Mouse (Mus musculus) spleen, adult 2 months (tissue): ENCODE results near the gene Plxna1. TPM values are rescaled to one million over a fixed set of nuclear protein-coding genes. Genes with fewer than 3 reads are reported as not detected.

Experiments used
- DNase-seq, 2 experiments: peaks; one replicate each; pipeline versions ENCODE4 v3.0.0 to v3.0.0-alpha.2; 2012 to 2021; ENCODE audit warnings: low spot score in 2 of 2, low read depth in 1 of 2
- H3K27ac ChIP-seq: fragments of 200-500 bp; 2 replicates; pipeline ENCODE4 v1.5.1; 2012; ENCODE audit warnings: low read length, inconsistent platforms; ENCODE audit not compliant: insufficient read depth
- H3K27me3 ChIP-seq: fragments of 200-500 bp; 2 replicates; pipeline ENCODE4 v1.6.1; 2012; ENCODE audit warnings: mild to moderate bottlenecking, moderate library complexity, low read length, inconsistent platforms; ENCODE audit not compliant: control insufficient read depth, insufficient read depth
- H3K36me3 ChIP-seq: fragments of 200-500 bp; 2 replicates; pipeline ENCODE4 v1.6.1; 2012; ENCODE audit warnings: mild to moderate bottlenecking, low read length, inconsistent platforms; ENCODE audit not compliant: control insufficient read depth, insufficient read depth
- H3K4me1 ChIP-seq: fragments of 200-500 bp; 2 replicates; pipeline ENCODE4 v1.6.1; 2011; ENCODE audit warnings: inconsistent platforms; ENCODE audit not compliant: control insufficient read depth, insufficient read depth, insufficient read length
- H3K4me3 ChIP-seq: fragments of 200-500 bp; 2 replicates; pipeline ENCODE4 v1.5.1; 2011; ENCODE audit warnings: mild to moderate bottlenecking, inconsistent platforms; ENCODE audit not compliant: insufficient read depth, insufficient read length; ENCODE audit errors: extremely low read depth
- CTCF ChIP-seq: fragments of 200-500 bp; IDR thresholded peaks from 2 replicates; pipeline ENCODE4 v1.5.1; 2011; ENCODE audit warnings: mild to moderate bottlenecking, inconsistent platforms; ENCODE audit not compliant: insufficient read depth, insufficient read length, insufficient replicate concordance; ENCODE audit errors: extremely low read depth
- POLR2A ChIP-seq: fragments of 200-500 bp; IDR thresholded peaks from 2 replicates; pipeline ENCODE4 v1.6.1; 2011; ENCODE audit warnings: low read depth, low read length, inconsistent platforms
- WGBS: fragments of 180-500 bp; shearing (Covaris S2); methylation state at CpG from one replicate; pipeline ENCODE4 v1.1.7; 2018; 5-methylcytosine and 5-hydroxymethylcytosine counted together
- polyA plus RNA-seq: library from polyadenylated mRNA; depleted of rRNA; stranded (reverse); fragments of >200 nt; gene quantifications from 2 replicates; pipeline ENCODE4 v1.2.3, GENCODE M21; 2012

Gene Plxna1
- polyA plus RNA-seq, 1 experiment: 27.2 TPM

DNA sequence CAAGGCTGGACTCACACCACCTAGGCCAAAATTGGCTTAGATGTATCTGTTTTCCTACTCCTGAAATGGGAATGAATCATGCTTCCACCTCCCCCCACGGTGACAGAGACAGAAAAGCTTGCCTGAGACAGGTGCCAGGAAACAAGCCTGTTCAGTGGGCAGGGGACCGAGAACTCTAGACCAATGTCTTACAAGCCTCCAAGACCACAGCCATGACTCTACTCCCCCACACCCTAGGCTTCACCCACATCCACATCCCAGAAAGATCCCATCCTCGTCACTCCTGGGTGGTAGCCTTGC lies 17.0 kb downstream of the Plxna1 start:
- no peak for DNase-seq
- TF ChIP-seq POLR2A (no peak), CTCF (no peak)
- WGBS: 64% methylated on average over 3 of the region's 3 CpGs
- no peak overlapping the region for H3K4me3 ChIP-seq
- H3K27ac ChIP-seq: no peak overlapping the region
- H3K27me3 ChIP-seq: no peaks in the 10 kb centered on the region
- no peaks in the 10 kb centered on the region for H3K36me3 ChIP-seq
- peaks cover 2% of the 10 kb centered on the region; the same call in 1 of the 2 replicates for H3K4me1 ChIP-seq

DNA sequence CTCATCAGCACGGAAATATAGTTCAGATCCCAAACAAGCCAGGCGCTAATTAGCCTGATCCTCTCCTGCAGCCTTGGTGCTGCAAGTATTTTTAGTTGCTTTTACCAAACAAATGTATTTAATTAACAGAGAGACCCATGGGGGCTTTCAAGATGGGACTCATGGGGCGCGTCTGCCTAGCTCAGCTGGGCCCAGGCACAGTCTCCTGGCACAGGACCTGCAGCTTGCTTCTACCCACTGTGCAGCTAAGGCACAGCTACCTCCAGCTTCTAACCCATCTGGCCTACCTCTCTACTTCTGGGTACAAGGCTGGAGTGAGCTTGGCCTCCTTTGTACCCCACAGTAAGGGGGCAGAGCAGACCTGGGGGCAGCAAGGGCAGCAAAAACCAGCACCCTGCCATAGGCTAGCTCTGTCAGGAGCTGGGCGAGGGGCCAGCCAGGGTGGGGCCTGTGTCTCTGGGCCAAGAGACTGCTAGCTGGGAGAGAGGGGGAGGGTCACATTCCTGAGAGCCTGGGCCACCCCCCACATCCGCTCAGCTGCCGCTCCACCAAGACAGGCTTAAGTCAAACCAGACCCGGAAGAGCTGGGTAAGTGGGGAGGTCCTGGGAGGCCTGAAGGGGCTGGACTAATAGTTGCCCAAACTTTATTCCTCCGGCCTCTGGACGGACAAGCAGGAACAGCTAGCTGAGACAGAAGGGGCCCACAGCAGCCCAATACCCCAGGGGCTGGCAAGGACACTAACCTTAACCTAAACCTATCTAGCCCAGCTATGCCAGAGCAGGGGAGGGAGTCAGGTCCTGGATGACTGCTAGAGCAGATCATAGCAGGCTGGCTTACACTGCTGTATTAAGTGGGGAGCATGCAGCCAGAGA lies 17.6 kb downstream of the Plxna1 start:
- no peak overlapping the region for H3K4me3 ChIP-seq
- peak in 1 of 2 experiments; percentile 54 for DNase-seq
- 70% methylated on average over 10 of the region's 10 CpGs for WGBS
- peaks cover 2% of the 10 kb centered on the region; the same call in 1 of the 2 replicates for H3K4me1 ChIP-seq
- H3K27me3 ChIP-seq: no peaks in the 10 kb centered on the region
- no peaks in the 10 kb centered on the region for H3K36me3 ChIP-seq
- H3K27ac ChIP-seq: 0 out of 2 replicates have a peak overlapping the region, but pooled peaks have one; percentile 20
- TF ChIP-seq POLR2A: no peak
- no peak for TF ChIP-seq CTCF

DNA sequence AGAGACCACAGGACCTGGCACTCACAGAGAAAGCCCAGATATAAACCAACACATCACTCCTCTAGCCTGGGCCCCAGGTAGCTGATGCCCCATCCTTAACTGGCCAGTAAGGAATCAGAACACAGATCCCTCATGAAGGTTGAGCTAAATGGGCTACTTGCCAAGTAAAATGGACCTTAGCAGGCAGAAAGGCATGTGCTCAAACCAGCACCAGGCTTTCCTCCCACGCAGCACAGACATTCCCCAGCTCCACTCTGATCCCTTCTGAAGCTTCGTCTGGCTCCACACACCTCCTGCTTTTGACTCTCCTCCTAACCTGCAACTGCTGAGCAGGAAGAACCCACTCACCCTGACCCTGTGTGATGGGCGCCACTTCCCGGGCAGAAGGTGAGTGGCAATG lies 20.4 kb downstream of the Plxna1 start:
- no peak overlapping the region for H3K27ac ChIP-seq
- no peaks in the 10 kb centered on the region for H3K36me3 ChIP-seq
- 94% methylated on average over 4 of the region's 4 CpGs for WGBS
- TF ChIP-seq POLR2A (no peak), CTCF (no peak)
- H3K4me3 ChIP-seq: no peak overlapping the region
- peaks cover 4% of the 10 kb centered on the region; the same call in 1 of the 2 replicates for H3K4me1 ChIP-seq
- H3K27me3 ChIP-seq: no peaks in the 10 kb centered on the region
- DNase-seq: no peak

DNA sequence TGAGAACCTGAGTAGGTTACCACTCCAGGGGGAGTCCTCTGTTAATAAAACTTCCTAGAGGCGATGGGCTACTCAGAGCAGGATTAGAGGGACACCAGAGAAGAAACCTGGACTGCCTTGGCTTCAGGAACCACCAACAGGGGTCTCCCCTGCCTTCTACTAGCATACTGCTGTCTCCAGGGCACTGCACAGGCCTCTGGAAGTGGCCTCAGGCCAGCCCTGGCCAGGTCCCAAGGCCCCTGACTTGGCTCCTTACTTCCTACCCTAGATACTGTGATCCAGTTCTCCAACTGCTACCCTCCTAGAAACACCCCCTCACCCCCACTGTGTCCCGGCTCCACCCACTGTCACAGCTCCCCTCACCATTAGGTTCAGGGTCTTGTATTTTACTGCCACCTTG lies 23.0 kb downstream of the Plxna1 start:
- TF ChIP-seq POLR2A (no peak), CTCF (no peak)
- Histone ChIP-seq H3K27ac (no peak overlapping the region), H3K4me3 (no peak overlapping the region), H3K27me3 (no peaks in the 10 kb centered on the region), H3K4me1 (peaks cover 7% of the 10 kb centered on the region; the same call in 1 of the 2 replicates), H3K36me3 (no peaks in the 10 kb centered on the region)
- DNase-seq: no peak
- 89% methylated on average over 2 of the region's 2 CpGs for WGBS

DNA sequence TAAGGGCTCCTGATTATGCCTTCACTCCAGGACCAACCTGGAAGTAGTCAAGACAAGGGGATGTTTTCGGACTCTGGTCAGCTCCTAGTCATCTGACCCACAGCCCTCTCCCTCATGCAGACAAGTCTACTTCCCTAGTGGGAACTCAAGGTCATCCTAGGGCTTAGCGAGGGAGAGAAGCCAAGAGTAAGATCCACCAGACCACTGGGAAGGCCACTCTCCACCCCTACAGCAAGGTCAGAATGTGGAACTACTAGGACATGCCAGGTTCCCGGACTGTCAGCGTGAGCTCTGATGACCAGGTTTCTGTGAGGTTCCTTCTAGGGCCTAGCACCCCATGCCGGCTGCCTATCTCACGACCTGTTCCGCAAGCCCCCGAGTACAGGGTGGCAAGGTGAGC lies 23.7 kb downstream of the Plxna1 start:
- Histone ChIP-seq H3K27ac (no peak overlapping the region), H3K4me3 (no peak overlapping the region), H3K4me1 (peaks cover 8% of the 10 kb centered on the region; the same call in 1 of the 2 replicates), H3K27me3 (no peaks in the 10 kb centered on the region), H3K36me3 (no peaks in the 10 kb centered on the region)
- no peak for DNase-seq
- WGBS: 93% methylated on average over 8 of the region's 8 CpGs
- TF ChIP-seq CTCF: no peak
- no peak for TF ChIP-seq POLR2A

DNA sequence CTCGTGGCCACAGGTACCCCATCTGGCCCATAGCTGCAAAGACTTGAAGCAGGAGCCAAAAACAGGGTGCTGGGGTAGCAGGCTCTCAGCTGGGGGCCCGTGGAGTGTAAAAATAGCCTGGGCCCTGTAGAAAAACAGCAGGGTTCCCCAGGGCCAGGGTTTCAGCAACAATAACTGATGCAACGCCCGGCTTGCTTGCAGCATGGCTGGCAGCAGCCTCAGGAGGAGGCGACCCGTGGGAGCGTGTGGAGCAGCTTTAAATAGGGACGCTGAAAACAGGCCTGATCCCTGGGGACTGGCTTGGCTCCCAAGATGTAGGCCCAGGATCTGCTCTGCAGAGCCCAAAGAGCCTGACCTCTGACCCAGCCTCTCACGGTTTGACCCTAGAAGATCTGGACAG lies 24.8 kb downstream of the Plxna1 start:
- Histone ChIP-seq H3K36me3 (no peaks in the 10 kb centered on the region), H3K27ac (no peak overlapping the region), H3K4me1 (peaks cover 8% of the 10 kb centered on the region; the same call in 1 of the 2 replicates), H3K4me3 (no peak overlapping the region), H3K27me3 (no peaks in the 10 kb centered on the region)
- no peak for DNase-seq
- no peak for TF ChIP-seq POLR2A
- WGBS: 53% methylated on average over 9 of the region's 9 CpGs

DNA sequence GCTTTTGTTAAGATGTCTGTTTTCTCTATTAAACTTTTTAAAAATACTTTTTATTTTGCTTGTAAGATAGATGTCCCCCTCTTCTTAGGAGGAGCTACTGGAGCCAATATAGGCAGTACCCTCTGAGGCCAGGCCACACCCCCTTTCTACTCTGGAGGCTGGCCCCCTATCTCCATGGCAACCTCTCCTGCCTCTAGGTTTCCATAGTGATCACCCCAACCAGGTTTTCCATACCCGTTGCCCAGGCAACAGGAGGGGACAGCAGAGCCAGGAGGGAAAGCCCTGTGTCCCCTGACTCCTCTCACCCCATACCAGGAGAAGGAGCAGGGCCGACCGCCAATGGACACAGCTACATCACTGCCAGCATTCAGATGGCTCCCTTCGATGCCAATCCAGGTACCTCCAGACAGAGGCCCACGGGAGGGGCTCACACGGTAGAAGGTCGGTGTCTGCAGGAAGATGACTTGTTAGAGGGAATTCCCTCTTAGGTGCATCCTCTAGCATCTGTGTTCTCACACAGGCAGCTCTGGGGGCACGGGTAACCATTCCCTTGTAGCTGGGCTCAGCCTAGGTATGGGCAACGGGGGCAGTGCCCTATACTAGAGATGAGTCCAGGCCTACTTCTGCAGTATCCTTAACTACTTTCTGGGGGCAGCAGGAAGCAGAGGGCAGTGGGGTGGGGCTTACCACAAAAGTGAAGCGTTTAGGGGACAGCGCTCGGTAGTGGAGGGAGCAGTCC lies 28.3 kb downstream of the Plxna1 start:
- 0 out of 2 replicates have a peak, but pooled peaks cover 1% of the 10 kb centered on the region for H3K36me3 ChIP-seq
- no peaks in the 10 kb centered on the region for H3K27me3 ChIP-seq

More for the DNA sequence above, 28.3 kb downstream of the Plxna1 start:
- TF ChIP-seq CTCF (no peak), POLR2A (no peak)
- H3K4me3 ChIP-seq: no peak overlapping the region
- peaks cover 8% of the 10 kb centered on the region; the same call in 1 of the 2 replicates for H3K4me1 ChIP-seq
- WGBS: 93% methylated on average over 12 of the region's 12 CpGs
- no peak overlapping the region for H3K27ac ChIP-seq
- DNase-seq: no peak
